Mouse (Mus musculus) spleen, adult 12 weeks (tissue): ENCODE measurements around the gene Olfr959.

Source experiments
- DNase-seq: peaks from one replicate; pipeline ENCODE4 v3.0.0; 2022; ENCODE audit warnings: low spot score

The Olfr959 gene

DNA sequence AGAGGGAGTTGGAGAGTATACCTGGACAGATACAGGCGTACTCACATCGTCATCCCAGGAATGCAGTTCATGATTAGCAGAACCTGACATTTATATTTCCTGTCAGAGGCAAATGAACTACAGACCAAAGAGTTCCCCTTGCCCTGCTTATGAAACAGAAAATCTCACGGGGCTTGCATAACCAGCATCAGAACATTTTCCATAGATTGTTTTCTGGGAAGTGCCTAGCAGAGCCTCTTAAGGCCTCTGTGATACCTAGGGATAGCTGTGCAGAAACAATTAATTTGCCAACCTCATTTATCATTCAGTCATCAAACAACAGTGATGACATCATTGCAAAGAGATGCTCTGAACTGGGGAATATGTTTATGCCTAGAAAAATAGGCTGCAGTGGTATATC lies at the start of gene Olfr959:
Gene Olfr959, minus strand, starts transcription at position 101 of the 400 bp plus-strand sequence.
- no peak for DNase-seq

DNA sequence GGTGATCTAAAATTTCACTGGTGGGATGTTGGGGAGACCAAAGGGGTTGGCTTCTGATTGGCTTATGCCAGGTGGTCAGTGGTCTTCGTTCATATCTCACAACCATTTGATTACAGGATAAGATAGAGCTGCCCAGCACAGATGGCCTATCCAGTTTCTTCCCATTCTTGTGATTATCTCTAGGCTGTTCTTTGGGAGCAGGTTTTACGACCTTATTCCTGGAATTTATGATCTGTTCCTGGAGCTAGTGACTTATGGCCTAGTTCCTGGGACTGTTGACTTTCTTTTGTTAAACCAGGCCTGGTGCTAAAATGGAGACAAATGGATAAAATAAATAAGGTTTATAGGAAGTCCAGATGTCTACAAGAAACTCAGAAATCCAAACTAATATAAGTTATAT lies 49.3 kb upstream of the Olfr959 start:
- no peak for DNase-seq

DNA sequence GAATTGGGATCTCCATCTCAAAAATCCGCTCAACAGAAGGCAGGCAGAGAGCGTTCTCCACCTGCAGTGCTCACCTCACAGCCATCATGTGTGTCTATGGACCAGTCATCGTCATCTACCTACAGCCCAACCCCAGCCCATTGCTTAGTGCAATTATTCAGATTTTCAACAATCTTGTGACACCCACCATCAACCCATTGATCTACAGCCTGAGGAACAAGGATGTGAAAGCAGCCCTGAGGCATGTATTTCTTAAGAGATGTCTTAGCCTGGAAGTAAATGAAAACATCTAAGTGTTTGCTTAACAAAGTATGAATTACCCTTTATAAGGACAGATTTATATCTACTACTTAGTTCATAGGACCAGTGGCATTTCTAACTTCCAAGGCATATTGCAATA lies 48.4 kb upstream of the Olfr959 start:
- DNase-seq = no peak

DNA sequence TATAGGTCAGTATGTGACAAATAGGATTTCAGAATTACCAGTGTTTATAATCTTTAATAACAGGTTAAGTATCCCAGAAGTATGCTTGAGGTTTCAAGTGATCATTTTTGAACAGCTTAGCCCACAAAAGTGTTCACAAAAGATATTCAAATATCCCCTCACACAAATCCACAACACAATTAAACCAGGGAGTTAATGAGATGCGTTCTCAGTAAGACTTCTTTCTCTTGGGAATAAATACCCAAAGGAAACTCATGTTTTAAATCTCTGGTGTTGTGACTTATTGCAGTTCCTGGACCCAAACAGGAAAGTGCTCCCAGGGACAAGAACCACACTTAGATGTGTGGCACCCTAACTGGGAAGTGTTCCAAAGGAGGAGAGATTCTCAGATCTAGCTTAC lies 45.7 kb upstream of the Olfr959 start, which contains the start of gene Olfr960:
Gene Olfr960, plus strand, starts transcription at position 301 of the 400 bp plus-strand sequence.
- DNase-seq = no peak

DNA sequence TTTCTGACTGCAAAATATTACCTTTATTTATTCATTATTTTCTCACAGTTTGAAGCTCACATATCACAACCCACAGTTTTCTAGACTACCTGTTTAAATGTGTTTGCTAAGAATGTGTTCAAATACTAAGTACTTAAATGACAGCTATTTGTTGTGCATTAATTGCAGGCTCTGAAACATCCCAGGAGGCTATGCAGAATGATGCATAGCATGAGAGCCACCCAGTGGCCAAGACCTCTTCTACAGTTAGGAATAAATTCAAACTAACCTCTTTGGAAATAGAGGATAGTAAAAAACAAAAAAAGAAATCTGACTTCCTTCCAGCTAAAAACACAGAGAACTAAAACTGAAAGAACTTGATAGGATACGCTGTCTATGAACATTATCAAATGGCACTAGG lies 36.6 kb upstream of the Olfr959 start:
- DNase-seq = no peak

DNA sequence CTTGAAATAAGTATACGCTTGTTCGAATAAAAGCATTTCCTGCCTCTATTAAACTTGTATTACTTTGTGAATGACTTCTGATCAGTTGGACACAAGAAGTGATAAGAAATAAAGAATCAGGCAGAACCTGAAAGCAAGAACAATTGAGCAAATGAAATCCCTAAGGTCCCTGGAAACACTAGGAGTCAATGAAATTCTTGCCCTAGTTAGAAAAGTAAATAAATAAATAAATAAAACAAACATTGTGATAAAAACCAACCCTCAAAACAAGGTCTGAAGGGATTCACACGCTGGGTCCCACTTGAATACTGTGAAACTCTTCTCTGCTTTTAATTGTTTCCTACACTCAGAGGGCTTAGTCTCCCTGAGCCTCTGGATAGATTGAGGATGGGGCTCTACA lies 35.0 kb upstream of the Olfr959 start, which contains the start of gene Olfr148:
Gene Olfr148, plus strand, starts transcription at position 301 of the 400 bp plus-strand sequence.
- no peak for DNase-seq

DNA sequence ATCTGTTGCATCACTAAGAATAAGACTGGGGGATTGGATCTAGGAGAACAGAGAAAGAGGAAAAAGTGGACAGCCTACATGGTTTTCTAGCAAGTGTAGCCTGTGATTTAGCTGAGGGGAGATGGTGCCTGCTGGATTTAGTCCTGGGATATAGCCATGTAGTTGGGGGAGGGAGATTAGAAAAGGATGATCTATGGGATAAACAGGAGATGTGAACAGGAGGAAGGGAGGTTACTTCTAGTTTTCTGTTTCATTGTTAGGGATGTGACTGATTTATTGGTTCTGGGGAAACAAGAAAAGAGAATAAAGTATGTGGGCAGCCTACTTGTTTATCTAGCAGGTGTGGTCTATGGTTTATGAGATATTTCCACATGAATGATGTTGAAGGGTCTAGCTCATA lies 33.1 kb upstream of the Olfr959 start:
- DNase-seq = no peak

DNA sequence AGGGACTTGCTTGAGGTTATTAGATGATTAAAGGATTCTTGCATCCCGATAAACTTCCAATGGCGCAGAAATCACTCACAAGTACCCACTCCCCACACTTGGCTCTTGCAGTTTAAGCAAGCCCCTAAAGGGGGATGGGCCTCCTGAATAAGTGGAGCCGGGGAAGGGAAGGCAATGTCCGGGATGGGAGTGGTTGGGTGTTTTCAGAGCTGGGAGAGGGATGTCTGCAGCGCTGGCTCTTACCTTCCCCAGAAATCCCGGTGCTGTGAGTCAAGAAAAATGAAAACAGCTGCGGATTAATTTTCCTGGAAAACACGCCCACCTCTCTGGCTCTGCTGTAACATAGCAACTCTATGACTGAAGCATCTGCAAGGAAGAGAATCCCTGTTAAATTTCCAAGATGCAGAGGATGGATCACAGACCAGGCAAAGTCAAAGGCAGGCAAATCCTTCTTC lies 28.7 kb upstream of the Olfr959 start, which contains the start of gene AW551984:
Gene AW551984, minus strand, starts transcription at position 405 of the 455 bp plus-strand sequence.
- no peak for DNase-seq

DNA sequence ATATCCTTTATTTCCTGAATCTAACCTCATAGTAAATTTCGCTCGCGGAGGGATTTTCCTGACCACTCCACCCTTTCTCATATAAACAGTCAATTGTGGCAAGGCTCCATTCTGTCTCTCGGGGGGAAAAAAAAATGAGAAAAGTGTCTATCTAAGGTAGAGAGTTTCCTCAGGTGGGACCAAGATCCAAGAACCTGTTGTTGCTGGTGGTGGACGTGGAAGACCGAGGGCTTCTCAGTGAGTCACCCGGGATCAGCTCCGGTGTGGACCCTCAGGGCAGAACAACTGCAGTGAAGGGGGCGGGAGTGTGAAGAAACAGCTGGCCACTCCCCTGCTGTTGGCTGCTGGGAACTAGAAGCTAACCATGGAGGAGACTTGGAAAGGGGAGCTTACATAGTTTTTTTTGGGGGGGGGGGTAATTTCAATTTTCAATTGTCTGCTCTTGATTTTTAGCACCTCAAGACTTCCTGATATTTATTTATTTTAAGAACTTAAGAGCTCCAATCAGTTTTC lies 28.0 kb upstream of the Olfr959 start:
- DNase-seq = no peak

DNA sequence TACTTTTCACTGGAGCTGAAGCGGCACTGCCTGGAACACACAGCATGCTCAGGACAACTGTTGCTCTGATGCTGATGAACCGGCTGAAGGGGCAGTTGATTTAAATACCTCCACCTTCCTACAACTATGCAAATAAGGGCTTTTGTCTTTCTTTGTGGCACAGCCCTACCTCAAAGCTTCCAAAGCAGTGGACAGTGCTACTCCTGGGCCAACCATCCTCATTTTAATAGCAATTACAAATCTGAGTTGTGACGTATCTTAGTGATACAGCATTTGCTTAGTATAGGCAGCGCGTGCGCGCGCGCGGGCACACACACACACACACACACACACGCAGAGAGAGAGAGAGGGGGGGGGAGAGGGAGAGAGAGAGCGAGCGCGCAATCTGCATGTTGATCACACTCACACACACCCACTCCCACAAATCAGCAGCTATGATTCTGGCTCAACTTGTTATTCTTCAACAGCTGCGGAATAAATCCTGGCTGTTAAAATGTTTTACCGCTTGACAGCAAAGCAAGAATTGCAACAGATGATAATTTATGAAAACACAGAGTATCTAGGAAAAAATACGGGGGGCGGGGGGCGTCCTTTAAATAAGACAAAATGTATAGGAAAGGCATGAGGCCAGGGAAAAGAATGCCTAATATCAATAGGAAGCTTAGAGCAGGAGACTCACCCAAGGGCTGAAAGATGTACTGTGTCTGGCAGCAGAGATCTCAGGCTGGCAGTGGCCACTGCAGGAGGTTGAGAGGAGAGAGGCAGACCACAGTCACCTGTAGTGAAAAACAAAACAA lies 27.4 kb upstream of the Olfr959 start:
- no peak for DNase-seq

DNA sequence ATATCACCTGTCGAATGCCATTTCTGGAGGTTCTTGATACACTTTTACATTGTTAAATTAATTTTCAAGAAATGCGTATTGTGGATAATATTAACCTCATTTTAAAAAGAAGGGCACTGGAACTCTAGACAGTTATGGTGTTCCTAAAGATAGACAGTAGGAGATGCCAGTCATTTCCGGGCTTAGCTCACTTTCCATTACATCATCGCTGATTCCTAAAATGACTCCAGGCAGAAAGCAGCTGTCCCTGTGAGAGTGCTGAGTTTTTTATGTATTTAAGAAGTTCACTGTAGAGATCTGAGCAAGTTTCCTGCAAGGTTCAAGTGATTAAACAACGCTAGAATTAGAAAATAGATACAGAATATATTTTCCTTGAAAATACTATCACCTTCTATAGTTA lies 1.7 kb upstream of the Olfr959 start:
- no peak for DNase-seq

DNA sequence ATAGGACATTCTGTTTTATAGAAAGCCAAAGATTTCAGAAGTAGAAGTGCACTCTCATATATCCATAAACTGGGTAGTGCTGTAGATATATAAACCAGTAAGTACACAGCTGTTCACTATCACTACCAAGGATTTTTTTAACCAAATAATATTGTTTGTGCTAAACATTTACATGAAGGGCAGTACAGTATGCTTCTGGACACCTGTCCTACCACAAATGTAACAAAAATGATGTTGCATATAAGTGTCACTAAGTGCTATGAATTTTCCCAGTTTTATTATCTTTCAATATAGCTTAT lies 17.1 kb downstream of the Olfr959 start:
- no peak for DNase-seq

DNA sequence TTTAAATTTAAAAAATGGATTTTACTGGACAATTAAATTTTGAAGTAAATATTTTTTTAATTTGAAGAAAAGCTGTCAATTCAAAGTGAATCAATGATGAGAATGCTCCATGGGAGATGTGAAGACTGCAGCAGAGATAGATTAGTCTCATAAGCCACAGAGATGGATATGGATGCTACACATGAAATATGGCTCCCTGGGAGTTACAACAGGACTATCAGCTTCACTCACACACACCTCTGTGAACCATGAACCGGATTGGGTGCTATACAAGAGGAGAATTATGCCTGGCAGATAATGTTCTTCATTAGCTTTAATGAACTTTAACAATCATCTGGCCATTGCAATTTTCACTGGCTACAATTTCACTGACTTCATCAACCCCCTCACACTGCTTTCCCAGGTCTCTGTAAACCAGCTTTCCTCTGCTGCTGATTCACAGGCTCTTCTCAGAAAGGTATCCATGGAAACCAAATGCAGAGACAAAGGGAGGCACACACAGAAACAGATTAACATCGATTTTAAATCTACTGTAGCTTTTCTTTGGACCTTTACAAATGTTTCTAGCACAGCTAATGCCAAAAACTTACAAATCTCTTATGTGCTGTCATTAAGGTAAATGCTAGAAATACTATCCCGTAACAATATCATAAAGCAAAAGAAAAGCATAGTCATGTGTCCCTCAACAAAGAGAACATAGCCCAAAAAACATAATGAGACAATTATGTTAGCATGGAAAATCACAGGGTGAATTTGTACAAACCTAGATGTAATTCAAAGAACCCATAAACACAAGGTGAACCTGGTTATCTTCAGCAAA lies 17.6 kb downstream of the Olfr959 start:
- DNase-seq = no peak

DNA sequence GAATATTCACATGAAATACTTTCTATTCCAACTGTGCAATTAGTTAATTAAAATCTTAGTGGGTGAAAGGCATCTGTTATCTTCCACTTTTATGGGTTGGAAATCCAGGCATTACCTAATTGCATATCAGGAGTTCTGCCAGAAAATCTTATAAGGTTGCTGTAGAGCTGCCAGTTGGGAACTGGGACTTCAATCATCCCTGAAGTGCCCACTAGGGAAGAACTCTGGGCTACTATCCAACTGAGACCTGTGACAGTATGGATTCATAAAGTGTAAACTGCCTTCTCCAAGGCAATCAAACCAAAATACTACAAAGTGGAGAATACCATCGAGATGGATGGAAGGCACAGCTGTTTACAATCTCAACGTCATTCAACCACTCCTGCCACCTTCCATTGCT lies 21.4 kb downstream of the Olfr959 start, which contains the start of gene Olfr958:
Gene Olfr958, minus strand, starts transcription at position 109 of the 400 bp plus-strand sequence.
- no peak for DNase-seq

DNA sequence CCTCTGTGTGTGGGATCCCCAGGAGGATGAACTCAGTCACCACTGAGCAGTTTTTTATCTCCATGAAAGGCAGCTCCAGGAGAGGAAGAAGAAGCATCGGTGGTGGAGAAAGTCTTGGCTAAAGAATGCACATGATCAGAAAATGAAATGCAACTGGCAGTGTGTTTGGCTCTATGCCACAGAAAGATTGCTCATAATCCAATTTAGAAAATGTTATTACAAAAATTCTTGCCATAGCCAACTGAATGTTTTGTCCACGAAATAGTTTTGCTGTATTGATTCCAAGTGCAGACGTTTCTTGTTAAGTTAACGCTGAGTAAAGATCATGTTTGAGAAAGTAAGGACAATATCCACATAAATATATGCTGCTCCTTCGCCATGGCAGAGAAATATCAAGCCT lies 24.6 kb downstream of the Olfr959 start:
- DNase-seq = no peak

DNA sequence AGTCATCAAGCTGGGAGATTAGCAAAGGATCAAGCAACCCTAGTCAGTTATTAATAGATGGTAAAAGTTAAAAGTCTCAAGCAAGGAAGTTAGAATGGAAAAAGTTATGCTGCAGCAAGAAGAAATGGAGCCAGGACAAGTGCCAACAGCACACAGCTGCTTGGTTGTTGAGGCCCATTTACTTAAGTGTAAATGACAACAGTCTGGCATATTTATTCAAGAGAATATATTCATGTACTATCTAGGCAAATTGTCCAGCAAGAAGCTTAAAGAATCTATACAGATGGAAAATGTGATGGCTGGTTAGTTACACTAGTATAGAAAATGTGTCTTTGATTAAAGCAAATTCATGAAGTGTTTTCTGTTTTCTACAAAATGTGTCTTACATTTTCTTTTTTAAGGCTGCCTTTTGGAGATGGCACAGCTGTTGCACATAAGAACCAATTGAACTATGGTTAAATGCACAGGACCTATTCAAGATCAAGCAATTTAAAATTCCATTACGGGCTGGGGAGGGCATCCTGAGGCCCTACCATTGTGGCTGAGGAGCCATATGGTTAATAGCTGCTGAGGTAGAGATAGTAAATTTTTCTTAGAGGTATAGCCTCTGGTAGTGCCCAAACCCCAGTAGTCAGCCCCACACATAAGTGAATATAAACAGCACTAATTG lies 51.6 kb downstream of the Olfr959 start:
- no peak for DNase-seq
